Mouse (Mus musculus): ENCODE results near the gene Wnt9b. TPM values are rescaled to one million over a fixed set of nuclear protein-coding genes. Genes with fewer than 3 reads are reported as not detected.

Wnt9b gene
- polyA plus RNA-seq, 1 experiment = not detected

- no peaks in the 10 kb centered on the region for H3K79me2 ChIP-seq (ENCODE audit: control insufficient read depth, insufficient read depth)
- no peaks in the 10 kb centered on the region for H3K36me3 ChIP-seq (ENCODE audit: control insufficient read depth, insufficient read depth)
- H3K4me2 ChIP-seq (ENCODE audit: low read depth) = no peak overlapping the region
- H3ac ChIP-seq (ENCODE audit: control insufficient read depth, insufficient read length) = no peak overlapping the region
- no peak for TF ChIP-seq POLR2A (IDR thresholded peaks at IDR 0.05; ENCODE audit: insufficient read length, low read depth)
- no peak for TF ChIP-seq TCF12 (IDR thresholded peaks at IDR 0.05; ENCODE audit: insufficient read depth, poor library complexity, severe bottlenecking)
- no peak for TF ChIP-seq SRF (IDR thresholded peaks at IDR 0.05; ENCODE audit: control insufficient read depth, insufficient read length, low read depth)
- no peak for TF ChIP-seq USF1 (IDR thresholded peaks at IDR 0.05; ENCODE audit: low read depth)
- no peak for TF ChIP-seq MYOG (IDR thresholded peaks at IDR 0.05; ENCODE audit: control insufficient read depth in 1 of 3, insufficient read depth in 1 of 3, insufficient read length in 2 of 3, low read depth in 2 of 3)
- no peak for TF ChIP-seq E2F4 (IDR thresholded peaks at IDR 0.05; ENCODE audit: insufficient read depth)
- no peak for TF ChIP-seq POLR2AphosphoS2 (IDR thresholded peaks at IDR 0.05; ENCODE audit: insufficient read length, low read depth)
- no peak for TF ChIP-seq MAX (IDR thresholded peaks at IDR 0.05; ENCODE audit: low read depth)
- no peak for TF ChIP-seq TCF3 (IDR thresholded peaks at IDR 0.05; ENCODE audit: insufficient read length, low read depth)
- no peak for TF ChIP-seq REST (IDR thresholded peaks at IDR 0.05; ENCODE audit: insufficient read depth, insufficient read length)
- no peak for TF ChIP-seq CEBPB (IDR thresholded peaks at IDR 0.05; ENCODE audit: insufficient read depth, poor library complexity, severe bottlenecking)
- TF ChIP-seq MYOD1 (IDR thresholded peaks at IDR 0.05; ENCODE audit: control insufficient read depth in 1 of 3, insufficient read length in 2 of 3, low read depth in 2 of 3) = no peak
- peaks cover 47% of the 10 kb centered on the region for H3K27me3 ChIP-seq (ENCODE audit: control insufficient read depth, insufficient read depth, insufficient read length)
- no peak overlapping the region for H3K4me3 ChIP-seq
Observed at GRCm38 (mm10) chr11:103724331-103724771, 25.3 kb downstream of the Wnt9b start.

- no peaks in the 10 kb centered on the region for H3K36me3 ChIP-seq (ENCODE audit: control insufficient read depth, insufficient read depth)
- peaks cover 60% of the 10 kb centered on the region for H3K27me3 ChIP-seq (ENCODE audit: control insufficient read depth, insufficient read depth, insufficient read length)
- no peak overlapping the region for H3K4me2 ChIP-seq (ENCODE audit: low read depth)
- H3K4me3 ChIP-seq = no peak overlapping the region
- no peak overlapping the region for H3ac ChIP-seq (ENCODE audit: control insufficient read depth, insufficient read length)
- no peaks in the 10 kb centered on the region for H3K79me2 ChIP-seq (ENCODE audit: control insufficient read depth, insufficient read depth)
- TF ChIP-seq MAX (IDR thresholded peaks at IDR 0.05; ENCODE audit: low read depth) (no peak), POLR2AphosphoS2 (IDR thresholded peaks at IDR 0.05; ENCODE audit: insufficient read length, low read depth) (no peak), TCF12 (IDR thresholded peaks at IDR 0.05; ENCODE audit: insufficient read depth, poor library complexity, severe bottlenecking) (no peak), POLR2A (IDR thresholded peaks at IDR 0.05; ENCODE audit: insufficient read length, low read depth) (no peak), CEBPB (IDR thresholded peaks at IDR 0.05; ENCODE audit: insufficient read depth, poor library complexity, severe bottlenecking) (no peak), MYOG (IDR thresholded peaks at IDR 0.05; ENCODE audit: control insufficient read depth in 1 of 3, insufficient read depth in 1 of 3, insufficient read length in 2 of 3, low read depth in 2 of 3) (no peak), E2F4 (IDR thresholded peaks at IDR 0.05; ENCODE audit: insufficient read depth) (no peak)
Observed at GRCm38 (mm10) chr11:103722040-103722481, 27.6 kb downstream of the Wnt9b start.

- Histone ChIP-seq H3K4me2 (ENCODE audit: low read depth) (no peak overlapping the region), H3ac (ENCODE audit: control insufficient read depth, insufficient read length) (no peak overlapping the region), H3K79me2 (ENCODE audit: control insufficient read depth, insufficient read depth) (no peaks in the 10 kb centered on the region), H3K4me3 (no peak overlapping the region), H3K36me3 (ENCODE audit: control insufficient read depth, insufficient read depth) (no peaks in the 10 kb centered on the region), H3K27me3 (ENCODE audit: control insufficient read depth, insufficient read depth, insufficient read length) (peaks cover 56% of the 10 kb centered on the region)
- TF ChIP-seq MYOG (IDR thresholded peaks at IDR 0.05; ENCODE audit: control insufficient read depth in 1 of 3, insufficient read depth in 1 of 3, insufficient read length in 2 of 3, low read depth in 2 of 3) = no peak
- TF ChIP-seq POLR2A (IDR thresholded peaks at IDR 0.05; ENCODE audit: insufficient read length, low read depth) = no peak
- no peak for TF ChIP-seq TCF3 (IDR thresholded peaks at IDR 0.05; ENCODE audit: insufficient read length, low read depth)
- no peak for TF ChIP-seq MYOD1 (IDR thresholded peaks at IDR 0.05; ENCODE audit: control insufficient read depth in 1 of 3, insufficient read length in 2 of 3, low read depth in 2 of 3)
- TF ChIP-seq REST (IDR thresholded peaks at IDR 0.05; ENCODE audit: insufficient read depth, insufficient read length) = no peak
- TF ChIP-seq CEBPB (IDR thresholded peaks at IDR 0.05; ENCODE audit: insufficient read depth, poor library complexity, severe bottlenecking) = no peak
- TF ChIP-seq MAX (IDR thresholded peaks at IDR 0.05; ENCODE audit: low read depth) = no peak
- no peak for TF ChIP-seq TCF12 (IDR thresholded peaks at IDR 0.05; ENCODE audit: insufficient read depth, poor library complexity, severe bottlenecking)
- no peak for TF ChIP-seq POLR2AphosphoS2 (IDR thresholded peaks at IDR 0.05; ENCODE audit: insufficient read length, low read depth)
- no peak for TF ChIP-seq E2F4 (IDR thresholded peaks at IDR 0.05; ENCODE audit: insufficient read depth)
- no peak for TF ChIP-seq USF1 (IDR thresholded peaks at IDR 0.05; ENCODE audit: low read depth)
- no peak for TF ChIP-seq SRF (IDR thresholded peaks at IDR 0.05; ENCODE audit: control insufficient read depth, insufficient read length, low read depth)
Observed at GRCm38 (mm10) chr11:103721468-103722039, 28.1 kb downstream of the Wnt9b start.

DNA sequence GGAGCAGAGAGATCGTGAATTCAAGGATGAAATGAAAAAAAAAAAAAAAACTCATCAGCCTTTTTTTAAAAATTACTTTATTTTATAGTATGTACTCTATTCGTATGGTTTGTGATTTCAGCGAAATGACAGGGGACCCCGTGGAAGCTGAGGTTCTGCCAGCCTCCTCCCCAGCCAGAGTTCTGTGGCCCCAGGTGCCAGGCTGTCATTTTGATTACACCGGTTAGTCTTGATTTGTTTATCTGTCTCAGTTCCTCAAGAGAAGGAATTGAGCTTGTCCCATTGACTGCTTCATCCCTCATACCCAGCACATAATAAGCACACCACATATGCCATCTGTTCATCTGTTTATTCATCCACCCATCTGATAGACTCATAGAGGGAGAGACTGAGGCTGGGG lies 30.2 kb downstream of the Wnt9b start:
- Histone ChIP-seq H3K27me3 (ENCODE audit: control insufficient read depth, insufficient read depth, insufficient read length) (peaks cover 61% of the 10 kb centered on the region), H3K4me3 (no peak overlapping the region), H3ac (ENCODE audit: control insufficient read depth, insufficient read length) (no peak overlapping the region), H3K4me2 (ENCODE audit: low read depth) (no peak overlapping the region), H3K36me3 (ENCODE audit: control insufficient read depth, insufficient read depth) (no peaks in the 10 kb centered on the region), H3K79me2 (ENCODE audit: control insufficient read depth, insufficient read depth) (no peaks in the 10 kb centered on the region)
- TF ChIP-seq CEBPB (IDR thresholded peaks at IDR 0.05; ENCODE audit: insufficient read depth, poor library complexity, severe bottlenecking) (no peak), MYOG (IDR thresholded peaks at IDR 0.05; ENCODE audit: control insufficient read depth in 1 of 3, insufficient read depth in 1 of 3, insufficient read length in 2 of 3, low read depth in 2 of 3) (no peak), USF1 (IDR thresholded peaks at IDR 0.05; ENCODE audit: low read depth) (no peak), SRF (IDR thresholded peaks at IDR 0.05; ENCODE audit: control insufficient read depth, insufficient read length, low read depth) (no peak), POLR2AphosphoS2 (IDR thresholded peaks at IDR 0.05; ENCODE audit: insufficient read length, low read depth) (no peak), E2F4 (IDR thresholded peaks at IDR 0.05; ENCODE audit: insufficient read depth) (no peak), MYOD1 (IDR thresholded peaks at IDR 0.05; ENCODE audit: control insufficient read depth in 1 of 3, insufficient read length in 2 of 3, low read depth in 2 of 3) (no peak), TCF3 (IDR thresholded peaks at IDR 0.05; ENCODE audit: insufficient read length, low read depth) (no peak), TCF12 (IDR thresholded peaks at IDR 0.05; ENCODE audit: insufficient read depth, poor library complexity, severe bottlenecking) (no peak), POLR2A (IDR thresholded peaks at IDR 0.05; ENCODE audit: insufficient read length, low read depth) (no peak), MAX (IDR thresholded peaks at IDR 0.05; ENCODE audit: low read depth) (no peak), REST (IDR thresholded peaks at IDR 0.05; ENCODE audit: insufficient read depth, insufficient read length) (no peak)

Measured in myocyte (in vitro differentiated cells).